ENCODE assay signal across 11 mouse cellular contexts in genomic region chr6:94668204-94668863, GRCm38 (mm10). TPM values are rescaled to one million over a fixed set of nuclear protein-coding genes. Genes with fewer than 3 reads are reported as not detected.
DNase-seq lines count a peak whose midpoint lies in the region; ATAC-seq lines count a peak whose summit lies in the region.
"Had no signal": no experiment of that assay in that cellular context is flagged by ENCODE, and none has a peak within 500 bp of the region (broad histone marks: within the 10 kb centered on the region; RNA-seq: fewer than 3 reads in every experiment).

No protein-coding gene starts in this region.

- H3K4me2 ChIP-seq in kidney, embryonic 16.5 days (replicated peaks; ENCODE audit: low read depth, low read length), result peak overlapping the region; percentile 40
- H3K4me2 ChIP-seq in forebrain, embryonic 15.5 days (replicated peaks), result peak overlapping the region; percentile 28
- H3K4me2 ChIP-seq in midbrain, embryonic 14.5 days (ENCODE audit: low read length), result peak overlapping the region; percentile 28

- DNase-seq in cerebellum, postnatal 25 days, result no peak
- DNase-seq in kidney, adult 18-20 months, result no peak
- peak; percentile 33 for DNase-seq in midbrain, embryonic 14.5 days
- DNase-seq in thymus, postnatal 4 days, result no peak
- DNase-seq: adrenal gland, postnatal 14 days; cerebellum, adult 9-11 months; liver, postnatal 0 days had no signal

- H3K36me3 ChIP-seq in kidney, embryonic 16.5 days (ENCODE audit: insufficient read depth, low read length), result no peaks in the 10 kb centered on the region
- no peaks in the 10 kb centered on the region for H3K36me3 ChIP-seq in forebrain, embryonic 15.5 days
- no peaks in the 10 kb centered on the region for H3K36me3 ChIP-seq in midbrain, embryonic 14.5 days (ENCODE audit: control insufficient read depth, insufficient read depth, low read length)

- H3K9ac ChIP-seq in kidney, embryonic 16.5 days (replicated peaks; ENCODE audit: low read length), result no peak overlapping the region
- no peak overlapping the region for H3K9ac ChIP-seq in forebrain, embryonic 15.5 days (replicated peaks)
- H3K9ac ChIP-seq in midbrain, embryonic 14.5 days (replicated peaks; ENCODE audit: low read length), result no peak overlapping the region; the same call in 1 of the 2 replicates
- H3K9ac ChIP-seq: liver, postnatal 0 days had no signal

- no peaks in the 10 kb centered on the region for H3K27me3 ChIP-seq in kidney, embryonic 16.5 days (ENCODE audit: insufficient read depth, low read length)
- no peaks in the 10 kb centered on the region for H3K27me3 ChIP-seq in forebrain, embryonic 15.5 days
- H3K27me3 ChIP-seq in midbrain, embryonic 14.5 days (ENCODE audit: control insufficient read depth, insufficient read depth, low read length), result no peaks in the 10 kb centered on the region

- H3K27ac ChIP-seq in kidney, embryonic 16.5 days (ENCODE audit: low read length), result no peak overlapping the region
- H3K27ac ChIP-seq in forebrain, embryonic 15.5 days (replicated peaks), result no peak overlapping the region
- no peak overlapping the region for H3K27ac ChIP-seq in midbrain, embryonic 14.5 days (replicated peaks; ENCODE audit: low read depth, low read length)

- 25% methylated on average over 13 of the region's 13 CpGs for WGBS in kidney, embryonic 16.5 days
- WGBS in forebrain, embryonic 15.5 days, result 9% methylated on average over 13 of the region's 13 CpGs
- 20% methylated on average over 13 of the region's 13 CpGs for WGBS in midbrain, embryonic 14.5 days

- ATAC-seq in cerebellum, adult (ENCODE audit: insufficient number of reproducible peaks, low FRiP score, low TSS enrichment), result 0 out of 2 replicates have a peak, but pooled peaks have one; percentile 17
- no peak for ATAC-seq in kidney, embryonic 16.5 days (ENCODE audit: low FRiP score, low TSS enrichment)
- ATAC-seq in forebrain, embryonic 15.5 days (replicated peaks), result peak; percentile 51
- ATAC-seq in midbrain, embryonic 14.5 days (ENCODE audit: low FRiP score, low TSS enrichment), result no peak
- ATAC-seq in CD4-positive, CD25-positive, alpha-beta regulatory T cell, adult 4 months, result no peak
- ATAC-seq: liver, postnatal 0 days had no signal

- no peaks in the 10 kb centered on the region for H3K9me3 ChIP-seq in kidney, embryonic 16.5 days (ENCODE audit: low read length)
- H3K9me3 ChIP-seq in forebrain, embryonic 15.5 days, result no peaks in the 10 kb centered on the region
- H3K9me3 ChIP-seq in midbrain, embryonic 14.5 days (ENCODE audit: control insufficient read depth, low read length), result no peaks in the 10 kb centered on the region

- peaks cover 55% of the 10 kb centered on the region for H3K4me1 ChIP-seq in kidney, embryonic 16.5 days (ENCODE audit: insufficient read depth, low read length)
- H3K4me1 ChIP-seq in forebrain, embryonic 15.5 days, result peaks cover 27% of the 10 kb centered on the region
- peaks cover 16% of the 10 kb centered on the region for H3K4me1 ChIP-seq in midbrain, embryonic 14.5 days (ENCODE audit: control insufficient read depth, insufficient read depth, low read length)

- no peak overlapping the region for H3K4me3 ChIP-seq in kidney, embryonic 16.5 days (ENCODE audit: low read length)
- H3K4me3 ChIP-seq in forebrain, embryonic 15.5 days, result no peak overlapping the region
- no peak overlapping the region for H3K4me3 ChIP-seq in midbrain, embryonic 14.5 days (replicated peaks; ENCODE audit: low read depth, low read length)

RNA-seq across cellular contexts. Expression of gene Lrig1, which starts 31.6 kb away (rescaled TPM):
- 6.3 and 7.4 TPM in 2 replicates for polyA plus RNA-seq in kidney, embryonic 16.5 days (2015; fragmentation: Nextera tagmentation; extraction: Ambion mirVana)
- 7.4 and 9.8 TPM in 2 replicates for polyA plus RNA-seq in forebrain, embryonic 15.5 days (2015; fragmentation: Nextera tagmentation; extraction: Ambion mirVana)
- 17.1 and 18.7 TPM in 2 replicates for polyA plus RNA-seq in midbrain, embryonic 14.5 days (2014; fragmentation: Nextera tagmentation; extraction: Ambion mirVana)
- 10 to 100 TPM; 30.8 to 38.6 TPM for polyA plus RNA-seq in CD4-positive, CD25-positive, alpha-beta regulatory T cell, adult 4 months (2017; shearing (Covaris generic))

Comparison
In these comparisons a context has a peak if more than half of its experiments do, and no peak if none do; other contexts are left out.
1. ATAC-seq: peak in cerebellum, adult (single experiment) and forebrain, embryonic 15.5 days (single experiment); none in kidney, embryonic 16.5 days (single experiment), midbrain, embryonic 14.5 days (single experiment) and CD4-positive, CD25-positive, alpha-beta regulatory T cell, adult 4 months (single experiment).
2. Peak in every context shown above with its lines, with median percentiles within 50 percentile points of each other: H3K4me2 ChIP-seq.